Mouse (Mus musculus) hindbrain, embryonic 10.5 days (tissue): Measurements from ENCODE around the gene Rtf2. TPM values are rescaled to one million over a fixed set of nuclear protein-coding genes. Genes with fewer than 3 reads are reported as not detected.

Experiments
- DNase-seq: peaks from one replicate; pipeline ENCODE4 v3.0.0-alpha.2; 2017; ENCODE audit warnings: low spot score
- H3K27ac ChIP-seq: fragments of 300-500 bp; sonication (generic); 2 replicates; pipeline ENCODE4 v1.5.1; 2016; ENCODE audit warnings: mild to moderate bottlenecking, moderate library complexity
- H3K27me3 ChIP-seq: fragments of 300-500 bp; sonication (generic); 2 replicates; pipeline ENCODE4 v1.6.1; 2016; ENCODE audit warnings: mild to moderate bottlenecking; ENCODE audit not compliant: poor library complexity, insufficient read depth, severe bottlenecking
- H3K36me3 ChIP-seq: fragments of 300-500 bp; sonication (generic); 2 replicates; pipeline ENCODE4 v1.6.1; 2016; ENCODE audit warnings: mild to moderate bottlenecking, moderate library complexity
- H3K4me1 ChIP-seq: fragments of 300-500 bp; sonication (generic); replicated peaks from 2 replicates; pipeline ENCODE4 v1.6.1; 2016; ENCODE audit warnings: mild to moderate bottlenecking
- H3K4me3 ChIP-seq: fragments of 300-500 bp; sonication (generic); 2 replicates; pipeline ENCODE4 v1.5.1; 2016; ENCODE audit warnings: mild to moderate bottlenecking, moderate library complexity
- H3K9me3 ChIP-seq: fragments of 300-500 bp; sonication (generic); 2 replicates; pipeline ENCODE4 v1.6.1; 2016; ENCODE audit warnings: mild to moderate bottlenecking, moderate library complexity
- WGBS: fragments of 180-500 bp; shearing (Covaris S2); methylation state at CpG from one replicate; pipeline ENCODE4 v1.1.7; 2016; 5-methylcytosine and 5-hydroxymethylcytosine counted together
- polyA plus RNA-seq: library from polyadenylated mRNA; unstranded; fragments of >200 nt; fragmentation: Nextera tagmentation; extraction: Ambion mirVana; gene quantifications from 2 replicates; pipeline ENCODE4 v1.2.1, GENCODE M21; 2016

Rtf2 gene
- polyA plus RNA-seq, 1 experiment from 2014 or later, result 98.1 TPM

GRCm38 (mm10) chr2:172476707-172477260, 36.4 kb downstream of the Rtf2 start:
- 36% methylated on average over 10 of the region's 10 CpGs for WGBS
- Histone ChIP-seq H3K36me3 (no peaks in the 10 kb centered on the region; the same call in 1 of the 2 replicates), H3K4me3 (no peak overlapping the region), H3K4me1 (peaks cover 12% of the 10 kb centered on the region), H3K27me3 (no peaks in the 10 kb centered on the region), H3K9me3 (no peaks in the 10 kb centered on the region), H3K27ac (no peak overlapping the region)
- DNase-seq, result no peak

- 43% methylated on average over 3 of the region's 3 CpGs for WGBS
- no peak overlapping the region for H3K27ac ChIP-seq
- no peak for DNase-seq
- H3K9me3 ChIP-seq, result no peaks in the 10 kb centered on the region
- peaks cover 12% of the 10 kb centered on the region for H3K4me1 ChIP-seq
- no peaks in the 10 kb centered on the region; the same call in 1 of the 2 replicates for H3K36me3 ChIP-seq
- H3K27me3 ChIP-seq, result no peaks in the 10 kb centered on the region
- H3K4me3 ChIP-seq, result no peak overlapping the region
Measured at GRCm38 (mm10) chr2:172477350-172477749, 37.0 kb downstream of the Rtf2 start.

DNA sequence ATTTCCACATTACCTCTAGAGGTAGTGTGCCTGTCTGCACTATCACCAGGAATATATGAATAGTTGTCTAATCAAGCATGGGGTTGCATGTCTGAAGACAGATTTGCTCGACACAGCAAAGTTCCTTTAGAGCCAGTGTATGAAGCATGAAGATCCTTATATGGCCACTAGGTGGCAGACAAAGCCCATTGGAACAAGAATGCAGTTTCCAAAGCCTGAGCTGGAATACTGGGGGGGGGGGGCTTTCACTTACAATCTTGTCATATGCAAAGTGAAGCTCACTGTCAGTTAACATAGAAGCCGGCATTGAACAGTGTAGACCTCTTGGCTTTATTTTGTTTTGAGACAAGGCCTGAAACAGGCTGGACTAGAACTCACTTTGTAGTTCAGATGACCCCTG, 37.5 kb downstream of the Rtf2 start:
- DNase-seq, result peak; percentile 38
- Histone ChIP-seq H3K4me3 (no peak overlapping the region), H3K36me3 (no peaks in the 10 kb centered on the region), H3K4me1 (peaks cover 12% of the 10 kb centered on the region), H3K27ac (no peak overlapping the region), H3K27me3 (no peaks in the 10 kb centered on the region), H3K9me3 (no peaks in the 10 kb centered on the region)
- whole genome bisulfite sequencing, result 5% methylated on average over 2 of the region's 2 CpGs

GRCm38 (mm10) chr2:172480296-172480695, 39.9 kb downstream of the Rtf2 start:
- no peaks in the 10 kb centered on the region for H3K27me3 ChIP-seq
- no peaks in the 10 kb centered on the region for H3K36me3 ChIP-seq
- no peak overlapping the region for H3K4me3 ChIP-seq
- 63% methylated on average over 7 of the region's 7 CpGs for WGBS
- H3K4me1 ChIP-seq, result peaks cover 12% of the 10 kb centered on the region
- no peak overlapping the region for H3K27ac ChIP-seq
- H3K9me3 ChIP-seq, result no peaks in the 10 kb centered on the region
- DNase-seq, result no peak

GRCm38 (mm10) chr2:172481654-172482385, 41.5 kb downstream of the Rtf2 start:
- no peak for DNase-seq
- WGBS, result 85% methylated on average over 16 of the region's 16 CpGs
- Histone ChIP-seq H3K4me1 (peaks cover 8% of the 10 kb centered on the region), H3K27me3 (no peaks in the 10 kb centered on the region), H3K4me3 (no peak overlapping the region), H3K9me3 (no peaks in the 10 kb centered on the region), H3K27ac (no peak overlapping the region), H3K36me3 (no peaks in the 10 kb centered on the region)

DNA sequence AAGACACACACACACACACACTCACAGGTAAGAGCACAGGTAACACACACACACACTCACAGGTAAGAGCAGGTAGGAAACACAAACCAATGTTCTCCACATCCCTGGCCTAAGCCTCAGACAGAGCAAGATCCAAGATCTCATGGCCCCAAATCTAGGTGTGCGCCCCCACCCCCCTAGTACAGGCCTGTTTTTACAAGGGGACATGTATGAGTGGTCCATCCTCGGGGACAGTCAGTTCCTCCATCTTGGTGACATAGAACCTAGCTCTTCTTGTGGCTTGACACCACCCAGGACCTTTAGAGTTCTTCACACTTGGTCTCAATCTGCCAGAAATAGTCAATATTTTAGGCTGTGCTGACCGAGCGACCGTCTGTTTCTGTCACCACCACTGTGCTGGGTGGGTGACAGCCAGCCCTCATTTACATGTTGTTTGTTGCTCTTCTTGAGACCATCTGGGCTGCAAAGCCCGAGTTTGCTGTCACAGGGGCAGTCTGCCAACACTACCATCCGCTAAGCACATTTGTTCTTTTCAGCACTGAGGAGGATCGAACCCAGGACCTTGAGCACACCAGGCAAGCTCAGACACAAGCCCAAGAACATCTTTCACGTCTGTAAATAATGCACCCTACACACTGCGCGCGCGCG, 43.5 kb downstream of the Rtf2 start:
- WGBS, result 86% methylated on average over 14 of the region's 14 CpGs
- Histone ChIP-seq H3K9me3 (no peaks in the 10 kb centered on the region), H3K27me3 (no peaks in the 10 kb centered on the region), H3K4me3 (no peak overlapping the region), H3K4me1 (no peaks in the 10 kb centered on the region), H3K27ac (no peak overlapping the region), H3K36me3 (no peaks in the 10 kb centered on the region)
- no peak for DNase-seq

DNA sequence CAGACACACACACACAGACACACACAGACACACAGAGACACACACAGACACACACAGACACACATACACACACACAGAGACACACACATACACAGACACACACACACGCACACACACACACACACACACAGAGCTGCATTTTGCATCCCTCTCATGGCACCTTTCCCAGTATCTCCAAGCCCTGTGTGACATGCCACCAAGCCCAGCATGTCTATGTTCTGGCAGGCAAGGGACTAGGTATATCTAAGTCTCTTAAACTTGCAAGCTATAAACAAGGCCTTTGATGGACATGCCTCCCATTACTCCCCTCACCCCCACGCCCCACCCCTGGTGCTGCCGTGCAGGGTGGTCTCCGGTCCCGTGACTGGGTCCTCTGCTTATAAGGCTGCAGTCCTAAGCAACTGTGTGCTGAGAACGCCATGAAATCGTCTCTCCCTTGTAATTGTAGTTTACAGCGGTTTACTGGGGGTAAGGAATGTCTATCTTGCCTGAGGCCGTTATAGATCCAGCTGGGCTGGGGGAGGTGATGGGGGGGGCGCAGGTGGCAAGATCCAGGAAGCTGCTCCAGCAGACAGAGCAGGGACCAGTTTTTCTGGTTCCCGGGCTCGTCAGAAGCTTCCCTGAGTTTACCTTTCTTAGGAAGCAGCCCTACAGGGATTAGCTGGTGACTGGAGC, 44.5 kb downstream of the Rtf2 start:
- no peaks in the 10 kb centered on the region for H3K36me3 ChIP-seq
- WGBS, result 48% methylated on average over 12 of the region's 12 CpGs
- H3K9me3 ChIP-seq, result no peaks in the 10 kb centered on the region
- peak; percentile 10 for DNase-seq
- H3K27ac ChIP-seq, result no peak overlapping the region
- H3K27me3 ChIP-seq, result no peaks in the 10 kb centered on the region
- H3K4me1 ChIP-seq, result no peaks in the 10 kb centered on the region
- no peak overlapping the region for H3K4me3 ChIP-seq

GRCm38 (mm10) chr2:172496736-172497345, 56.5 kb downstream of the Rtf2 start:
- Histone ChIP-seq H3K9me3 (no peaks in the 10 kb centered on the region), H3K27me3 (no peaks in the 10 kb centered on the region)
- 73% methylated on average over 8 of the region's 8 CpGs for WGBS

DNA sequence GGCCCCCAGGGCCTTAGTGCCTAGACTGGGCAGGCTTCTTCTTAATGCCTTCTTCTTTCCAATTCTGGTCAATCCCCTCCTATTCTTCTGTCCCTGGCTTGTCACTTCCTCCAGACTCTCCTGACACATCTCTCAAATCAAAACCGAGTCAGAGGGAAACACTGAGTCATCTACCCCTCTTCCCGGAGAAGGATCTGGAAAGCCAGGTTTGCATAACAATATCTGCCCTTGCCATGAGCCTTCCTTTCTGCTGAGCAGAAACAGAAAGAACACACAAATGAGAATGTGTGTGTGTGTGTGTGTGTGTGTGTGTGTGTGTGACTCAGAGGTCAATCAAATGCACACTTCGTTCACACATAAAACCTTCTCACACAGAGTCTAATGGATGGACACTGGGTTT, 58.5 kb downstream of the Rtf2 start:
- no peak overlapping the region for H3K27ac ChIP-seq
- no peaks in the 10 kb centered on the region for H3K36me3 ChIP-seq
- no peaks in the 10 kb centered on the region for H3K9me3 ChIP-seq
- H3K4me3 ChIP-seq, result no peak overlapping the region
- DNase-seq, result no peak
- H3K27me3 ChIP-seq, result peaks cover 3% of the 10 kb centered on the region; the same call in 1 of the 2 replicates
- H3K4me1 ChIP-seq, result peaks cover 9% of the 10 kb centered on the region; the same call in 1 of the 2 replicates
- 51% methylated on average over 3 of the region's 3 CpGs for WGBS

More at GRCm38 (mm10) chr2:172496736-172497345, 56.5 kb downstream of the Rtf2 start:
- Histone ChIP-seq H3K36me3 (no peaks in the 10 kb centered on the region), H3K4me1 (peaks cover 9% of the 10 kb centered on the region; the same call in 1 of the 2 replicates), H3K27ac (no peak overlapping the region), H3K4me3 (no peak overlapping the region)
- DNase-seq, result no peak

- no peak for DNase-seq
- no peak overlapping the region for H3K27ac ChIP-seq
- 58% methylated on average over 7 of the region's 7 CpGs for WGBS
- peaks cover 3% of the 10 kb centered on the region; the same call in 1 of the 2 replicates for H3K27me3 ChIP-seq
- no peaks in the 10 kb centered on the region for H3K9me3 ChIP-seq
- peaks cover 13% of the 10 kb centered on the region; the same call in 1 of the 2 replicates for H3K4me1 ChIP-seq
- H3K4me3 ChIP-seq, result no peak overlapping the region
- no peaks in the 10 kb centered on the region for H3K36me3 ChIP-seq
Measured at GRCm38 (mm10) chr2:172500752-172501316, 60.5 kb downstream of the Rtf2 start.

- WGBS, result 8% methylated on average over 4 of the region's 4 CpGs
Measured at GRCm38 (mm10) chr2:172501341-172501740, 61.0 kb downstream of the Rtf2 start.

GRCm38 (mm10) chr2:172502168-172502567, 61.8 kb downstream of the Rtf2 start:
- 70% methylated on average over 14 of the region's 14 CpGs for WGBS

More at GRCm38 (mm10) chr2:172501341-172501740, 61.0 kb downstream of the Rtf2 start:
- H3K36me3 ChIP-seq, result no peaks in the 10 kb centered on the region
- H3K9me3 ChIP-seq, result no peaks in the 10 kb centered on the region
- H3K27me3 ChIP-seq, result peaks cover 3% of the 10 kb centered on the region; the same call in 1 of the 2 replicates
- H3K27ac ChIP-seq, result no peak overlapping the region
- peaks cover 13% of the 10 kb centered on the region; the same call in 1 of the 2 replicates for H3K4me1 ChIP-seq
- peak; percentile 66 for DNase-seq
- no peak overlapping the region for H3K4me3 ChIP-seq

More at GRCm38 (mm10) chr2:172502168-172502567, 61.8 kb downstream of the Rtf2 start:
- no peaks in the 10 kb centered on the region for H3K36me3 ChIP-seq
- DNase-seq, result no peak
- peaks cover 3% of the 10 kb centered on the region; the same call in 1 of the 2 replicates for H3K27me3 ChIP-seq
- H3K4me3 ChIP-seq, result no peak overlapping the region
- H3K9me3 ChIP-seq, result no peaks in the 10 kb centered on the region
- no peak overlapping the region for H3K27ac ChIP-seq
- H3K4me1 ChIP-seq, result peaks cover 13% of the 10 kb centered on the region; the same call in 1 of the 2 replicates
